Mouse (Mus musculus) hindbrain, embryonic 16.5 days (tissue): ENCODE data around the gene Cdadc1. TPM values are rescaled to one million over a fixed set of nuclear protein-coding genes. Genes with fewer than 3 reads are reported as not detected.

ENCODE experiments used
- ATAC-seq: fragments of 200-750 bp; cut with Nextera tagmentation; 2 replicates; pipeline ENCODE4 v1.8.0; 2017; ENCODE audit warnings: moderate TSS enrichment, moderate library complexity
- H3K27ac ChIP-seq: fragments of 300-500 bp; sonication (generic); 2 replicates; pipeline ENCODE4 v1.5.1; 2014; ENCODE audit warnings: low read depth, mild to moderate bottlenecking, control low read depth, low read length, moderate library complexity
- H3K27me3 ChIP-seq: fragments of 300-500 bp; sonication (generic); replicated peaks from 2 replicates; pipeline ENCODE4 v1.6.1; 2014; ENCODE audit warnings: low read length; ENCODE audit not compliant: control insufficient read depth, insufficient read depth
- H3K36me3 ChIP-seq: fragments of 300-500 bp; sonication (generic); 2 replicates; pipeline ENCODE4 v1.6.1; 2014; ENCODE audit warnings: mild to moderate bottlenecking, low read length, moderate library complexity, mixed read lengths; ENCODE audit not compliant: control insufficient read depth, insufficient read depth
- H3K4me1 ChIP-seq: fragments of 300-500 bp; sonication (generic); 2 replicates; pipeline ENCODE4 v1.6.1; 2014; ENCODE audit warnings: low read depth, low read length; ENCODE audit not compliant: control insufficient read depth, insufficient read depth
- H3K4me2 ChIP-seq: fragments of 300-500 bp; sonication (generic); 2 replicates; pipeline ENCODE4 v1.6.1; 2014; ENCODE audit warnings: mild to moderate bottlenecking, low read length, control low read depth, moderate library complexity
- H3K4me3 ChIP-seq: fragments of 300-500 bp; sonication (generic); 2 replicates; pipeline ENCODE4 v1.5.1; 2014; ENCODE audit warnings: mild to moderate bottlenecking, low read length, control low read depth, moderate library complexity
- H3K9ac ChIP-seq: fragments of 300-500 bp; sonication (generic); 2 replicates; pipeline ENCODE4 v1.6.1; 2014; ENCODE audit warnings: low read depth, mild to moderate bottlenecking, control low read depth, low read length, moderate library complexity
- H3K9me3 ChIP-seq: fragments of 300-500 bp; sonication (generic); 2 replicates; pipeline ENCODE4 v1.6.1; 2014; ENCODE audit warnings: mild to moderate bottlenecking, low read length, moderate library complexity; ENCODE audit not compliant: control insufficient read depth
- WGBS: fragments of 180-500 bp; shearing (Covaris S2); extraction: QIAGEN DNeasy Blood & Tissue Kit; methylation state at CpG from one replicate; pipeline ENCODE4 v1.1.7; 2014; 5-methylcytosine and 5-hydroxymethylcytosine counted together
- polyA plus RNA-seq: library from polyadenylated mRNA; unstranded; fragments of >200 nt; fragmentation: Nextera tagmentation; extraction: Ambion mirVana; gene quantifications from 2 replicates; pipeline ENCODE4 v1.2.1, GENCODE M21; 2015

Cdadc1 gene
- polyA plus RNA-seq, 1 experiment from 2014 or later = 32.3 TPM

DNA sequence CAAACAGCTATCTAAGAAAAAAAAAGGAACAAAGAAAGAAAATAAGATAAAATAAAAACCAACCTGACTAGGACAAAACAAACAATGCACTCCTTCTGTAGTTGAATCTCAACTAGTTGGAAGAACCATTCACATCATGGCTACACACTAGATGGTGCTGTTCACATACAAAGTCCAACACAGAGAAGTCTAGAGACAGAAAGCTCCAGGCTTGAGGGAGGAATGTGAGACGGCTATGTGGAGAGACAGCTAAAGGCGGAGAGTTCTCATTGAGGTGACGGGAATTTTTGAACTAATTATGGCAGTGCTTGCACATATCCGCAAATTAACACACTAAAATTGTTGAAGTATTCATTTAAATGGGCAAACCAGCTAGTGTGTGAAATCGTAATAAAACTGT, 43.7 kb downstream of the Cdadc1 start:
- H3K9ac ChIP-seq = no peak overlapping the region
- 82% methylated on average over 5 of the region's 5 CpGs for WGBS
- no peak overlapping the region for H3K4me2 ChIP-seq
- no peaks in the 10 kb centered on the region for H3K27me3 ChIP-seq
- H3K9me3 ChIP-seq = no peaks in the 10 kb centered on the region
- no peaks in the 10 kb centered on the region for H3K36me3 ChIP-seq
- no peak for ATAC-seq
- no peaks in the 10 kb centered on the region for H3K4me1 ChIP-seq
- no peak overlapping the region for H3K27ac ChIP-seq
- H3K4me3 ChIP-seq = no peak overlapping the region

DNA sequence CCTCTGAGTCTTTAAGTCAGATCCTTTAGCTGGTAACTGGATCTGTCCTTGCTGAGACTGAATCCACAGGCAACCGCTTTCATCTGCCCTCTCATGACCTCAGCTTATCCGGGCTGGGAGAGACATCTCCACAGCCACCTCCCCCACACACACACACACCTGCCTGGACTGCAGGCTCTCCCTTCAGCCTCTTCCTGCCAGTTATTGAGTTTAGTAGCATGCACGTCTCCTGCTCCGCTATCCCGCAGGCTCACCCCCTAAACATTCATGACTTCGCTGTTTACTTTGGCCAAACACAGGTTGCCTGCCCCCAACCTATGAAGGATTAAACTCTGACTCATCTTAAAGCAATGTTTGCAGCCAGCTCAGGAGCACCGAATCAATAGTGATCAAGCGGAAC, 45.8 kb downstream of the Cdadc1 start:
- Histone ChIP-seq H3K9me3 (no peaks in the 10 kb centered on the region), H3K4me2 (no peak overlapping the region), H3K9ac (no peak overlapping the region), H3K36me3 (no peaks in the 10 kb centered on the region), H3K27ac (no peak overlapping the region), H3K4me3 (no peak overlapping the region), H3K4me1 (no peaks in the 10 kb centered on the region), H3K27me3 (no peaks in the 10 kb centered on the region)
- no peak for ATAC-seq
- WGBS = 81% methylated on average over 8 of the region's 8 CpGs

DNA sequence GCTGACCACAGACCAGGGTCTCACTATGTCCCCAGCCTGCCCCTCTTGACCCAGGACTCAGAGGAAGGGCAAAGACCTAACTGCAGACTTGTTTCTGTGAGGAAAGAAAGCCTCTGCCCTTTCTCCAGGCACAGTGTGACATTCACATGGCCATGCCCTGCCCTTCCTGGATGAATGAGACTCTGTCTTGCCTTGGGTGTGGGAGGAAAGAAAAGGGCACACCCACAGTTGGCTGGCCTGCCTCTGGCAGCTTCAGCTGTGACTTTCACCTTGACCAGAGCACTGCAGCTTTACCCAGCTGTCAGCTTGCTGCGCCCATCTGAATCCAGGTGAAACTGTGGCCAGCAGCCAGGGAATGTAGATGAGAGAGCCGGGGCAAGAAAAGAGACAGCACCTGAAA, 46.9 kb downstream of the Cdadc1 start:
- Histone ChIP-seq H3K4me3 (no peak overlapping the region), H3K27ac (no peak overlapping the region), H3K9me3 (no peaks in the 10 kb centered on the region), H3K4me2 (no peak overlapping the region), H3K9ac (no peak overlapping the region), H3K27me3 (no peaks in the 10 kb centered on the region), H3K4me1 (no peaks in the 10 kb centered on the region), H3K36me3 (no peaks in the 10 kb centered on the region)
- no peak for ATAC-seq
- 87% methylated on average over 2 of the region's 2 CpGs for WGBS

DNA sequence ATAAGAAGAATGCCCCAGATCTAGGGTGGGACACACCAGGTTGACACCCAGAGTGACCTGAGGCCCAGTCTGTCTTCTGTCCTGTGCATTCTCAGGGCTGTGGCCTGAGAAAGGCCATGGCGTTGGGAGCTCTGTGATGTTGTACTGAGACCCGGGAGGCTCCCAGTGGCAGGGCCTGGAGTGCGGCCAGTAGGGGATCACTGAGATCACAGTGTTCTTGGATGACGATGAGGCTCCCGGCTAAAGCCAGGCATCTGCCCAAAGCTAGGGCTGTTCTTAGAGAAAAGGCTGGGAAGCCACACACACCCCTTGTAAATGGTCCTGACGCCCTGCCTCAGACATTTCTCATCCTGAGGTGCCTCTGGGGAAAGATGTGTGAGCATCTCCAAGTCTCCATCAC, 48.7 kb downstream of the Cdadc1 start:
- WGBS = 66% methylated on average over 6 of the region's 6 CpGs
- no peaks in the 10 kb centered on the region for H3K4me1 ChIP-seq
- H3K27me3 ChIP-seq = no peaks in the 10 kb centered on the region
- ATAC-seq = no peak
- H3K36me3 ChIP-seq = no peaks in the 10 kb centered on the region
- H3K27ac ChIP-seq = no peak overlapping the region
- no peak overlapping the region for H3K9ac ChIP-seq
- H3K9me3 ChIP-seq = no peaks in the 10 kb centered on the region
- no peak overlapping the region for H3K4me3 ChIP-seq
- no peak overlapping the region for H3K4me2 ChIP-seq

DNA sequence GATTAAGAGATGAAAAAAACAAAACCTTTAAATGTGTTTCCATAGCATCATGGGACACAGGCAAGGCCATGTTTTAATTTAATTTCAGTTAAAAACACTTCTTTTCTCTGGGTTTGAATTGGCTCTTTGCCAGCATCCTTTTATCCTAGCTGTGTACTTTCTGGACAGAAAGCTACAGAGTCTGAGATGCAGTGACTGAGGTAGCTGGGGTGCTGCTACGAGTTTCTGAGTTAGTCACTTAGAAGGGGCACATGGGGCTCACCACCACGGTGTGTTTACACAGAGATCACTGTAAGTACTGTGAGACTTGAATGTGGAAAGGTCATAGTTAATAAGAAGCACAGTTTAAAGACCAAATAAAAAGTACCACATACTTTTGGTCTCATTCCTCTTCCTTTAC, 49.2 kb downstream of the Cdadc1 start:
- no peaks in the 10 kb centered on the region for H3K27me3 ChIP-seq
- no peaks in the 10 kb centered on the region for H3K4me1 ChIP-seq
- H3K27ac ChIP-seq = no peak overlapping the region
- no peak overlapping the region for H3K9ac ChIP-seq
- no peaks in the 10 kb centered on the region for H3K36me3 ChIP-seq
- 0 out of 2 replicates have a peak, but pooled peaks have one; percentile 45 for ATAC-seq
- no peaks in the 10 kb centered on the region for H3K9me3 ChIP-seq
- WGBS = 54% methylated on average over 2 of the region's 2 CpGs
- H3K4me3 ChIP-seq = no peak overlapping the region
- H3K4me2 ChIP-seq = no peak overlapping the region

DNA sequence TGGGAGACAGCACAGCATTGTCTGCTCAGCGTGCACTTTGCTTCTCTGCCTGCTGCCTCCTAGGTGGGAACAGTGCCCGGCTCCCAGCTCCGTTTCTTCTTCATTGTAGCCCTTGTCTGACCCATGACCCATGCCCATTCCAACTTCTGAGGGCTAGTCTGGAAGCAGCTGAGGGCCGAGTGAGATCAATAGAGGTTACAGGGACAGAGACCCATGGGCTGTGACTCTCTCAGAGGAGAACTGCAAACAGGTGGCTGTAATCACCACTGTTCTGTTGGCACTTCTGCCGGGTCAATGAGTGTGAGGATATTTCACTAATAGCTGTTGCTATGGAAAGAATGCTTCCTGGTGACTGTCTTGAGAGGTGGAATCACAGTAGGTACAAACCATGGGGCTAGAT, 50.2 kb downstream of the Cdadc1 start:
- ATAC-seq = no peak
- H3K36me3 ChIP-seq = no peaks in the 10 kb centered on the region
- no peak overlapping the region for H3K27ac ChIP-seq
- no peak overlapping the region for H3K9ac ChIP-seq
- no peaks in the 10 kb centered on the region for H3K27me3 ChIP-seq
- no peak overlapping the region for H3K4me3 ChIP-seq
- 47% methylated on average over 5 of the region's 5 CpGs for WGBS
- H3K9me3 ChIP-seq = no peaks in the 10 kb centered on the region
- no peak overlapping the region for H3K4me2 ChIP-seq
- H3K4me1 ChIP-seq = no peaks in the 10 kb centered on the region

DNA sequence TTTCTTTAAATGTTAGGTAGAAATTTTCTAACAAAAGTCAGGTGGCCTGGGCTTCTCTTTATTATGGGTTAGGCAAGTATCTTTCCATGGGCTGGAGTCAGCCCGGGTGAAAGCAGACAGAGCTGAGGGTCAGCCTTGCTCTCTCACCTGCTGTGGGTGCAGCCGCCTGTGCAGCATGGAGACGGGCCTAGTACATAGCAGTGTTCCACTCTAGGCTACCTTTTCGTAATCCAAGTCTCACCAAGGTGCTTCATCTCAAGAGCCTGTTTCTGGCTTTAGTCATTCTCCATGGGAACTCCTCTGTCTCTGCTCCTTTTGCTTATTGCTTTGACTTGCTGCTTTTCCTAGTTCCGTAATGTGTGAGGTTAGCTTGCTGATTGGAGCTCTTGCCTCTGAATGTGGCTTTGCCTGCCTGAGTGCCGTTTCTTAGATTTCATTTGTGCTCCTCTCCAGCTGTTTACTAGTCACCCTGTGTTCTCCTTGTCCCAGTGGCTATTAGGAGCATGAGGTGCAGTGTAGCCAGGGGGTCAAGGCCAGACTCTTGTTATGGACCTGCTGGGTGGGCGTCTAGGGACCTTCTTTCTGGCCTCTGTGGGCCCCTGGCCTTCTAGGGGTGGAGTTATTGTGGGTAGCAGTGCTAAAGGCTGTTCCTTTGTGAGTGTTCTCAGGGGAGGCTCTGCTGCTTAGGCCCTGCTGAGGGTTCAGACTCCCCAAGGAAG, 51.4 kb downstream of the Cdadc1 start:
- 78% methylated on average over 7 of the region's 7 CpGs for whole genome bisulfite sequencing
- ATAC-seq = no peak
- no peak overlapping the region for H3K27ac ChIP-seq

DNA sequence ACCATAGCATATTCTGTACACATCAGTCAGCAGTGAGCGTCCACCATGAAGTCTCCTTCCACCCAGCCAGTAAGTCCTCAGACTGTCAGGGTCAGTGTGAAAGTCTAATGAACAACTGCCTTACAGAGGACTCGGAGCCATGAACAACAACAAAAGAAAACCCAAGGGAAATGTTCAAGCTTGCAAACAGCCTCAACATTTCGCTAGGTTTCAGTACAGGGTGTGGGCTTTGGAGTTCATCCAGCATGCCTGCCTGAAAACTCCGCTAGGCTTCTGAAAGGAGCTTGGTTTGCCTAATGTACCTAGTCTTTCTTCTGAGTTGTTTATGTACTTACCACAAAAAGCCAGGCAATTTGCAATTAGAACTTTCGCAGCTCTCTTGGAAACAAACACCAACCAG, 53.8 kb downstream of the Cdadc1 start:
- Histone ChIP-seq H3K9ac (no peak overlapping the region), H3K4me2 (no peak overlapping the region), H3K4me1 (no peaks in the 10 kb centered on the region), H3K9me3 (no peaks in the 10 kb centered on the region), H3K27ac (no peak overlapping the region), H3K27me3 (no peaks in the 10 kb centered on the region), H3K36me3 (no peaks in the 10 kb centered on the region), H3K4me3 (no peak overlapping the region)
- WGBS = 63% methylated on average over 5 of the region's 5 CpGs
- ATAC-seq = no peak

More for the DNA sequence above, 51.4 kb downstream of the Cdadc1 start:
- no peak overlapping the region for H3K4me3 ChIP-seq
- H3K4me2 ChIP-seq = no peak overlapping the region
- no peaks in the 10 kb centered on the region for H3K4me1 ChIP-seq
- H3K36me3 ChIP-seq = no peaks in the 10 kb centered on the region
- H3K9me3 ChIP-seq = no peaks in the 10 kb centered on the region
- no peaks in the 10 kb centered on the region for H3K27me3 ChIP-seq
- no peak overlapping the region for H3K9ac ChIP-seq

DNA sequence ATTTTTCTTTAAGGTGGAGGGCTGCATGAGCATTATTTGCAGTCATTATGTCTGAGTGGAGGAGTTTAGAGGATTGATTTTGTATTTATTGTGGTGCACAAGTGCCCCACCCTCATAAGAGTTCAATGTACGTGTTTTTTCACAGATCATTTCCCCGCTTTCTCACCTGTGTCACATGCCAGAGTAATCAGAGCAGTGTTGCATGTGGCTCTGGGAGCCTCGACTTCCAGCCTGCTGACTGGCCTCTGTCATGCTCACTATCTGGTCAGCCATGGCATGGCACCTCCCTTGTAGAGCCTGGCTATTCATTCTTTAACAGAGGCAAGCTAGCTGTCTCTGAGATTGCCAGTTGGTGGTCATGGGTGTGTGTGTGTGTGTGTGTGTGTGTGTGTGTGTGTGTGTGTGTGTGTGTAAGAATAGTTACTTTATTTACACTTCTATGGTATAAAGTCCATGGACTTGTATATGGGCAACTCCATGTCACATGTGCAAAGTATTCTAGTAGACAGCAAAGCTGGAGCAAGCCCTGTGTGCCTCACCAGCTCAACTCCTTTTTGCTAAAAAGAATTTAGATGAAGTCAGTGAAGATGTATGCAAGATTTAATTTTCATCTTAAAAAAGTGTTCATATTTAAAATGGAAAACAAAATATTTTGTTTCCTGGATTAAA, 54.5 kb downstream of the Cdadc1 start:
- Histone ChIP-seq H3K36me3 (no peaks in the 10 kb centered on the region), H3K4me3 (no peak overlapping the region), H3K27ac (no peak overlapping the region), H3K4me1 (no peaks in the 10 kb centered on the region), H3K9me3 (no peaks in the 10 kb centered on the region), H3K9ac (no peak overlapping the region), H3K4me2 (no peak overlapping the region), H3K27me3 (no peaks in the 10 kb centered on the region)
- no peak for ATAC-seq
- 79% methylated on average over 3 of the region's 3 CpGs for WGBS
